Mouse (Mus musculus) forebrain, embryonic 11.5 days (tissue): ENCODE results near the gene Arhgap32. TPM values are rescaled to one million over a fixed set of nuclear protein-coding genes. Genes with fewer than 3 reads are reported as not detected.

Experiments used
- ATAC-seq: fragments of 200-750 bp; cut with Nextera tagmentation; replicated peaks from 2 replicates; pipeline ENCODE4 v1.8.0; 2017; ENCODE audit warnings: moderate TSS enrichment; ENCODE audit not compliant: low FRiP score
- DNase-seq: peaks from one replicate; pipeline ENCODE4 v3.0.0-alpha.2; 2017; ENCODE audit warnings: low spot score
- H3K27ac ChIP-seq: fragments of 300-500 bp; sonication (generic); 2 replicates; pipeline ENCODE4 v1.5.1; 2014; ENCODE audit warnings: low read depth, low read length
- H3K27me3 ChIP-seq: fragments of 300-500 bp; sonication (generic); 2 replicates; pipeline ENCODE4 v1.6.1; 2014; ENCODE audit warnings: mild to moderate bottlenecking, low read length, mixed read lengths; ENCODE audit not compliant: control insufficient read depth, insufficient read depth
- H3K36me3 ChIP-seq: fragments of 300-500 bp; sonication (generic); 2 replicates; pipeline ENCODE4 v1.6.1; 2014; ENCODE audit warnings: mild to moderate bottlenecking, low read length, moderate library complexity, mixed read lengths; ENCODE audit not compliant: control insufficient read depth, insufficient read depth
- H3K4me1 ChIP-seq: fragments of 300-500 bp; sonication (generic); replicated peaks from 2 replicates; pipeline ENCODE4 v1.6.1; 2014; ENCODE audit warnings: low read length, mixed read lengths; ENCODE audit not compliant: control insufficient read depth, insufficient read depth
- H3K4me2 ChIP-seq: fragments of 300-500 bp; sonication (generic); 2 replicates; pipeline ENCODE4 v1.6.1; 2014; ENCODE audit warnings: low read depth, mild to moderate bottlenecking, low read length, moderate library complexity, mixed read lengths; ENCODE audit not compliant: severe bottlenecking
- H3K4me3 ChIP-seq: fragments of 300-500 bp; sonication (generic); 2 replicates; pipeline ENCODE4 v1.5.1; 2014; ENCODE audit warnings: low read depth, low read length
- H3K9ac ChIP-seq: fragments of 300-500 bp; sonication (generic); 2 replicates; pipeline ENCODE4 v1.6.1; 2014; ENCODE audit warnings: low read length
- H3K9me3 ChIP-seq: fragments of 300-500 bp; sonication (generic); 2 replicates; pipeline ENCODE4 v1.6.1; 2016; ENCODE audit warnings: low read length, mixed read lengths; ENCODE audit not compliant: control insufficient read depth
- WGBS: fragments of 180-500 bp; shearing (Covaris S2); extraction: QIAGEN DNeasy Blood & Tissue Kit; methylation state at CpG from one replicate; pipeline ENCODE4 v1.1.7; 2014; 5-methylcytosine and 5-hydroxymethylcytosine counted together
- microRNA-seq: library from miRNA; unstranded; fragments of <30 nt; microRNA quantifications from one replicate; pipeline ENCODE4, GENCODE M21; 2016; ENCODE audit not compliant: insufficient number of aligned reads
- polyA plus RNA-seq: library from polyadenylated mRNA; unstranded; fragments of >200 nt; fragmentation: Nextera tagmentation; extraction: Ambion mirVana; gene quantifications from 2 replicates; pipeline ENCODE4 v1.2.1, GENCODE M21; 2014

The Arhgap32 gene
- polyA plus RNA-seq, 1 experiment from 2014 or later = 7.0 TPM

- H3K9ac ChIP-seq = no peak overlapping the region
- ATAC-seq = no peak
- no peak overlapping the region for H3K27ac ChIP-seq
- H3K9me3 ChIP-seq = no peaks in the 10 kb centered on the region
- 83% methylated on average over 4 of the region's 4 CpGs for WGBS
- H3K27me3 ChIP-seq = no peaks in the 10 kb centered on the region
- no peak overlapping the region for H3K4me2 ChIP-seq
- no peak overlapping the region for H3K4me3 ChIP-seq
- DNase-seq = no peak
- H3K36me3 ChIP-seq = no peaks in the 10 kb centered on the region
- no peaks in the 10 kb centered on the region for H3K4me1 ChIP-seq
These were observed 196.3 kb downstream of the Arhgap32 start for GRCm38 (mm10) chr9:32312208-32312607.

GRCm38 (mm10) chr9:32314071-32314470, 198.1 kb downstream of the Arhgap32 start:
- Histone ChIP-seq H3K4me3 (no peak overlapping the region), H3K4me2 (no peak overlapping the region), H3K9ac (no peak overlapping the region), H3K36me3 (no peaks in the 10 kb centered on the region), H3K27ac (no peak overlapping the region), H3K27me3 (no peaks in the 10 kb centered on the region), H3K4me1 (no peaks in the 10 kb centered on the region), H3K9me3 (no peaks in the 10 kb centered on the region)
- WGBS = 85% methylated on average over 3 of the region's 3 CpGs
- DNase-seq (no peak), ATAC-seq (no peak)

GRCm38 (mm10) chr9:32315999-32316398, 200.1 kb downstream of the Arhgap32 start:
- no peak for DNase-seq
- Histone ChIP-seq H3K36me3 (no peaks in the 10 kb centered on the region), H3K4me3 (no peak overlapping the region), H3K9me3 (no peaks in the 10 kb centered on the region), H3K27ac (no peak overlapping the region), H3K9ac (no peak overlapping the region), H3K4me2 (no peak overlapping the region), H3K4me1 (no peaks in the 10 kb centered on the region), H3K27me3 (no peaks in the 10 kb centered on the region)
- WGBS = 90% methylated on average over 3 of the region's 3 CpGs
- ATAC-seq = no peak

Small RNAs within 50 kb of the gene (microRNA-seq; reads per million reads assigned to microRNA genes)
- not detected for gene Gm44453

Other genes starting within 250 kb of the Arhgap32 start
- not detected in 2 replicates for gene Barx2, start 202.7 kb upstream of the Arhgap32 start, polyA plus RNA-seq
- gene Kcnj5, start 228.2 kb downstream of the Arhgap32 start, polyA plus RNA-seq = 0.88 and 1.1 TPM in 2 replicates